In the genomic region with DNA sequence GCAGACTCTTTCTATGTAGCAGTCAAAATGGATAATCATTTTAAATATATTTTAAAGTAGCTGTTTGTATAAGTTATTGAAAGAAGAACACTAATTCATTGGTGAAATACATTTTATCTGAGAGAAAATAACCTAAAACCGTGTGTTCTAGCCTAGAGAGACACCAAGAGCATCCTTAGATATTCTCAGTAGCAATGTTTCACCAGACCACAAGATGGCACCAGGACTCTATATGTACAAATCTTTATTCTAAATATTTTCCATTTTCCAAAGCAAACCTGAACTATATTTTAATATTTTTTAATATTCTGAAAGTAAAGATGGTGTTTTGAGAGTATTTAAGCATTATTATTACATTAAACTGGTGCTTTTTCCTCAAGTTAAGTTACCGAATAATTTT, we compare ENCODE assay signal across 18 mouse cellular contexts. TPM values are rescaled to one million over a fixed set of nuclear protein-coding genes. Genes with fewer than 3 reads are reported as not detected.
A peak's percentile ranks its signal among the peaks of the same experiment; 100 is the strongest.
DNase-seq lines count a peak whose midpoint lies in the region; ATAC-seq and TF ChIP-seq lines count a peak whose summit lies in the region.
"Had no signal": no experiment of that assay in that cellular context is flagged by ENCODE, and none has a peak within 500 bp of the region (broad histone marks: within the 10 kb centered on the region; RNA-seq: fewer than 3 reads in every experiment).

No protein-coding gene starts in this region.

- peak; percentile 77 for TF ChIP-seq CTCF in midbrain, postnatal 0 days (IDR thresholded peaks at IDR 0.05)

- no peak overlapping the region for H3K9ac ChIP-seq in midbrain, postnatal 0 days (replicated peaks; ENCODE audit: low read length, poor library complexity, severe bottlenecking)
- no peak overlapping the region for H3K9ac ChIP-seq in midbrain, embryonic 11.5 days (ENCODE audit: low read length)

- H3K27ac ChIP-seq in midbrain, postnatal 0 days (ENCODE audit: low read depth, low read length): no peak overlapping the region
- H3K27ac ChIP-seq in midbrain, embryonic 11.5 days (ENCODE audit: low read depth, low read length): no peak overlapping the region
- H3K27ac ChIP-seq: heart, embryonic 10.5 days had no signal

- no peaks in the 10 kb centered on the region for H3K27me3 ChIP-seq in midbrain, postnatal 0 days (ENCODE audit: insufficient read depth, low read length)
- no peaks in the 10 kb centered on the region for H3K27me3 ChIP-seq in midbrain, embryonic 11.5 days (ENCODE audit: control insufficient read depth, insufficient read depth, low read length)
- H3K27me3 ChIP-seq: Patski had no signal

- no peak overlapping the region for H3K4me3 ChIP-seq in midbrain, postnatal 0 days (ENCODE audit: low read depth, low read length)
- no peak overlapping the region for H3K4me3 ChIP-seq in midbrain, embryonic 11.5 days (ENCODE audit: low read depth, low read length)
- H3K4me3 ChIP-seq: heart, embryonic 10.5 days had no signal

- H3K36me3 ChIP-seq in midbrain, postnatal 0 days (ENCODE audit: insufficient read depth, low read length): no peaks in the 10 kb centered on the region
- H3K36me3 ChIP-seq in midbrain, embryonic 11.5 days (ENCODE audit: control insufficient read depth, insufficient read depth, low read length): no peaks in the 10 kb centered on the region
- H3K36me3 ChIP-seq: heart, embryonic 10.5 days had no signal

- DNase-seq in embryo, embryonic 10 days (ENCODE audit: low spot score): peak; percentile 13
- no peak for DNase-seq in embryo, embryonic 9.5 days (ENCODE audit: extremely low spot score)
- DNase-seq in kidney, adult 9 months: peak; percentile 3
- no peak for DNase-seq in kidney, adult 18-20 months
- peak; percentile 48 for DNase-seq in midbrain, postnatal 0 days (ENCODE audit: low spot score)
- no peak for DNase-seq in midbrain, embryonic 11.5 days (ENCODE audit: low spot score, missing footprints)
- no peak for DNase-seq in spleen, adult 12 weeks (ENCODE audit: low spot score)
- no peak for DNase-seq in adrenal gland, postnatal 14 days
- DNase-seq: adrenal gland, postnatal 36 days; cerebellum, adult 18-20 months; lung, adult 18-20 months; thymus, adult 2 months had no signal

- H3K9me3 ChIP-seq in midbrain, postnatal 0 days (ENCODE audit: low read length): no peaks in the 10 kb centered on the region
- no peaks in the 10 kb centered on the region for H3K9me3 ChIP-seq in midbrain, embryonic 11.5 days (ENCODE audit: control insufficient read depth, low read length)
- H3K9me3 ChIP-seq: heart, embryonic 10.5 days had no signal

- no peak overlapping the region for H3K4me2 ChIP-seq in midbrain, postnatal 0 days (ENCODE audit: low read depth, low read length, poor library complexity, severe bottlenecking)
- H3K4me2 ChIP-seq in midbrain, embryonic 11.5 days: no peak overlapping the region

- H3K4me1 ChIP-seq in midbrain, postnatal 0 days (ENCODE audit: insufficient read depth, low read length): no peaks in the 10 kb centered on the region
- H3K4me1 ChIP-seq in midbrain, embryonic 11.5 days (ENCODE audit: control insufficient read depth, insufficient read depth, low read length): no peaks in the 10 kb centered on the region
- H3K4me1 ChIP-seq: heart, embryonic 10.5 days had no signal

- WGBS in midbrain, postnatal 0 days: 57% methylated on average over 2 of the region's 2 CpGs
- 66% methylated on average over 2 of the region's 2 CpGs for WGBS in midbrain, embryonic 11.5 days

- ATAC-seq in midbrain, postnatal 0 days (ENCODE audit: low FRiP score): no peak
- ATAC-seq in midbrain, embryonic 11.5 days (ENCODE audit: low FRiP score): no peak
- ATAC-seq: hindbrain, embryonic 16.5 days; Patski had no signal

RNA-seq across cellular contexts. Expression of gene Rergl, which starts 36.7 kb away (rescaled TPM):
- total RNA-seq in midbrain, postnatal 0 days (2014; rRNA removed): not detected in 2 replicates
- polyA plus RNA-seq in midbrain, postnatal 0 days (2015; fragmentation: Nextera tagmentation; extraction: Ambion mirVana): not detected in 2 replicates
- polyA plus RNA-seq in midbrain, embryonic 11.5 days (2014; fragmentation: Nextera tagmentation; extraction: Ambion mirVana): not detected in 2 replicates
- 0.59 and 0.79 TPM in 2 replicates for total RNA-seq in adrenal gland, postnatal 14 days (2021)
- total RNA-seq: adrenal gland, postnatal 36 days; left cerebral cortex, postnatal 10 days; megakaryocyte-erythroid progenitor cell, adult 5-6 weeks had no signal
- polyA plus RNA-seq: C2C12; heart, embryonic 10.5 days; hindbrain, embryonic 16.5 days; Patski; thymus, adult 2 months had no signal

RNA-seq across cellular contexts. Expression of gene Pik3c2g, which starts 48.6 kb away (rescaled TPM):
- total RNA-seq in midbrain, postnatal 0 days (2014; rRNA removed): 0.33 and 1.2 TPM in 2 replicates
- 0.22 and 0.25 TPM in 2 replicates for polyA plus RNA-seq in midbrain, postnatal 0 days (2015; fragmentation: Nextera tagmentation; extraction: Ambion mirVana)
- not detected in 2 replicates for polyA plus RNA-seq in midbrain, embryonic 11.5 days (2014; fragmentation: Nextera tagmentation; extraction: Ambion mirVana)
- 4.5 and 9.5 TPM in 2 replicates for total RNA-seq in adrenal gland, postnatal 14 days (2021)
- total RNA-seq: megakaryocyte-erythroid progenitor cell, adult 5-6 weeks had no signal
- polyA plus RNA-seq: C2C12; thymus, adult 2 months had no signal

Comparison
In these comparisons a context has a peak if more than half of its experiments do, and no peak if none do; other contexts are left out.
1. DNase-seq: peak in embryo, embryonic 10 days (single experiment), kidney, adult 9 months (single experiment) and midbrain, postnatal 0 days (single experiment); none in embryo, embryonic 9.5 days (single experiment), kidney, adult 18-20 months (single experiment), midbrain, embryonic 11.5 days (single experiment), spleen, adult 12 weeks (single experiment) and adrenal gland, postnatal 14 days (single experiment).